Mouse (Mus musculus) right cerebral cortex, postnatal 25 days (tissue): Measurements from ENCODE around the gene Dzank1.

Experiments
- DNase-seq: peaks from one replicate; pipeline ENCODE4 v3.0.0; 2022

Dzank1 gene

GRCm38 (mm10) chr2:144526981-144527820, at the start of gene Dzank1, which contains the start of gene Polr3f:
Gene Dzank1, minus strand, starts transcription at chr2:144527414.
Gene Polr3f, plus strand, starts transcription at chr2:144527718.
- peak; percentile 98 for DNase-seq

- peak; percentile 97 for DNase-seq
Observed at GRCm38 (mm10) chr2:144555820-144556552, 28.8 kb upstream of the Dzank1 start, which contains the start of gene Sec23b. Gene Sec23b, plus strand, starts transcription at chr2:144556229.

GRCm38 (mm10) chr2:144555286-144555819, 28.1 kb upstream of the Dzank1 start:
- no peak for DNase-seq

GRCm38 (mm10) chr2:144553905-144554304, 26.7 kb upstream of the Dzank1 start:
- no peak for DNase-seq

- peak; percentile 76 for DNase-seq
Observed at GRCm38 (mm10) chr2:144550529-144550928, 23.3 kb upstream of the Dzank1 start, which contains the start of gene Rbbp9. Gene Rbbp9, minus strand, starts transcription at chr2:144550869.

GRCm38 (mm10) chr2:144547559-144547958, 20.3 kb upstream of the Dzank1 start:
- no peak for DNase-seq

- DNase-seq, result no peak
Observed at GRCm38 (mm10) chr2:144545481-144545880, 18.3 kb upstream of the Dzank1 start.

- no peak for DNase-seq
Observed at GRCm38 (mm10) chr2:144545061-144545460, 17.8 kb upstream of the Dzank1 start.

GRCm38 (mm10) chr2:144544630-144545029, 17.4 kb upstream of the Dzank1 start:
- DNase-seq, result no peak

- no peak for DNase-seq
Observed at GRCm38 (mm10) chr2:144543670-144544069, 16.5 kb upstream of the Dzank1 start.

GRCm38 (mm10) chr2:144541246-144541645, 14.0 kb upstream of the Dzank1 start:
- DNase-seq, result no peak

- DNase-seq, result no peak
Observed at GRCm38 (mm10) chr2:144537123-144537522, 9.9 kb upstream of the Dzank1 start.

- no peak for DNase-seq
Observed at GRCm38 (mm10) chr2:144527821-144528174, 584 bp upstream of the Dzank1 start.

GRCm38 (mm10) chr2:144525856-144526255, 1.4 kb downstream of the Dzank1 start:
- DNase-seq, result no peak

- no peak for DNase-seq
Observed at GRCm38 (mm10) chr2:144519772-144520171, 7.4 kb downstream of the Dzank1 start.

GRCm38 (mm10) chr2:144514619-144515018, 12.6 kb downstream of the Dzank1 start:
- no peak for DNase-seq

GRCm38 (mm10) chr2:144502134-144502533, 25.1 kb downstream of the Dzank1 start:
- DNase-seq, result no peak

- no peak for DNase-seq
Observed at GRCm38 (mm10) chr2:144489342-144489741, 37.9 kb downstream of the Dzank1 start.

GRCm38 (mm10) chr2:144487476-144487875, 39.7 kb downstream of the Dzank1 start:
- no peak for DNase-seq

- DNase-seq, result no peak
Observed at GRCm38 (mm10) chr2:144485439-144485838, 41.8 kb downstream of the Dzank1 start.

GRCm38 (mm10) chr2:144484084-144484483, 43.1 kb downstream of the Dzank1 start:
- DNase-seq, result no peak

GRCm38 (mm10) chr2:144479421-144479820, 47.8 kb downstream of the Dzank1 start:
- DNase-seq, result peak; percentile 28

GRCm38 (mm10) chr2:144467203-144467602, 60.0 kb downstream of the Dzank1 start:
- no peak for DNase-seq
